Comparison of ENCODE assay signal across 9 mouse cellular contexts in genomic region chr6:117168321-117169011, GRCm38 (mm10). TPM values are rescaled to one million over a fixed set of nuclear protein-coding genes. Genes with fewer than 3 reads are reported as not detected.
A peak's percentile ranks its signal among the peaks of the same experiment; 100 is the strongest.
DNase-seq lines count a peak whose midpoint lies in the region; ATAC-seq and TF ChIP-seq lines count a peak whose summit lies in the region.
"Had no signal": no experiment of that assay in that cellular context is flagged by ENCODE, and none has a peak within 500 bp of the region (broad histone marks: within the 10 kb centered on the region; RNA-seq: fewer than 3 reads in every experiment).

Gene Cxcl12, plus strand, starts transcription at chr6:117168535.

- TF ChIP-seq POLR2A in bone marrow, adult 2 months (IDR thresholded peaks at IDR 0.05; ENCODE audit: borderline replicate concordance, control insufficient read depth, low read depth, low read length): peak; percentile 8; the same call in 1 of the 2 replicates

- no peaks in the 10 kb centered on the region for H3K36me3 ChIP-seq in lung, postnatal 0 days (ENCODE audit: insufficient read depth, low read length)

- in situ Hi-C loops in Patski (cut with MboI; ENCODE audit: low pct_unique_long_range_greater_than_20kb): loop anchor here (10.0 kb wide), 1 partner anchor 204 kb away; no protein-coding TSS in a partner anchor

- CTCF ChIA-PET in Patski (lab: Charles Lee): interaction anchor here (1.0 to 2.4 kb wide), 2 partner anchors 96 to 659 kb away, joined by 3 to 7 read pairs; no protein-coding TSS in a partner anchor

- ATAC-seq in Patski: peak; percentile 17
- ATAC-seq in lung, postnatal 0 days: peak; percentile 75

- no peak for DNase-seq in Patski (ENCODE audit: low read depth, low spot score)
- peak in 1 of 2 experiments; percentile 13 for DNase-seq in frontal cortex, adult 2 months (ENCODE audit: extremely low spot score in 1 of 2, low spot score in 1 of 2)
- DNase-seq in heart, postnatal 4 days: peak; percentile 77
- DNase-seq in layer of hippocampus, postnatal 10 days (ENCODE audit: low spot score in 2 of 2): peak; percentile 31 to 47
- peak; percentile 60 for DNase-seq in lung, postnatal 0 days (ENCODE audit: low spot score)
- DNase-seq in right cerebral cortex, adult 2 months (ENCODE audit: low spot score in 2 of 2): peak; percentile 18 to 47
- no peak for DNase-seq in thymus, postnatal 36 days

- no peaks in the 10 kb centered on the region for H3K9me3 ChIP-seq in lung, postnatal 0 days (ENCODE audit: low read length)

- H3K9ac ChIP-seq in lung, postnatal 0 days (replicated peaks; ENCODE audit: low read depth): peak within 1 kb of the TSS; percentile 26; the same call in 1 of the 2 replicates

- peak within 1 kb of the TSS; percentile 29; the same call in 1 of the 2 replicates for H3K27ac ChIP-seq in bone marrow, adult 2 months (ENCODE audit: control insufficient read depth, insufficient read depth, low read depth, low read length, poor library complexity)
- H3K27ac ChIP-seq in lung, postnatal 0 days (ENCODE audit: low read length): no peak within 1 kb of the TSS
- H3K27ac ChIP-seq: macrophage had no signal

- H3K27me3 ChIP-seq in Patski: no peaks in the 10 kb centered on the region
- H3K27me3 ChIP-seq in lung, postnatal 0 days (replicated peaks; ENCODE audit: insufficient read depth, low read length): peaks cover 16% of the 10 kb centered on the region; the same call in 1 of the 2 replicates

- POLR2A ChIA-PET in Patski (lab: Charles Lee): interaction anchor here (1.2 kb wide), 1 partner anchor 82 kb away, joined by 3 read pairs; no protein-coding TSS in a partner anchor

- H3K4me2 ChIP-seq in lung, postnatal 0 days (replicated peaks; ENCODE audit: low read depth, low read length): peak within 1 kb of the TSS; percentile 92

- no peak for TF ChIP-seq EP300 in lung, postnatal 0 days (IDR thresholded peaks at IDR 0.05)

- H3K4me3 ChIP-seq in bone marrow, adult 2 months (replicated peaks; ENCODE audit: control insufficient read depth, low read depth, low read length): peak within 1 kb of the TSS; percentile 32
- peak within 1 kb of the TSS; percentile 59 for H3K4me3 ChIP-seq in lung, postnatal 0 days (ENCODE audit: low read depth, low read length)

- WGBS in bone marrow, adult 2 months: under 1% methylated on average over 59 of the region's 64 CpGs
- WGBS in lung, postnatal 0 days: under 1% methylated on average over 56 of the region's 64 CpGs

- H3K4me1 ChIP-seq in bone marrow, adult 2 months (ENCODE audit: control insufficient read depth, insufficient read depth, low read length): no peaks in the 10 kb centered on the region
- peaks cover 5% of the 10 kb centered on the region; the same call in 1 of the 2 replicates for H3K4me1 ChIP-seq in lung, postnatal 0 days (ENCODE audit: insufficient read depth, low read depth, low read length)

- TF ChIP-seq CTCF in Patski (IDR thresholded peaks at IDR 0.05): no peak
- no peak for TF ChIP-seq CTCF in bone marrow, adult 2 months (IDR thresholded peaks at IDR 0.05; ENCODE audit: control insufficient read depth, insufficient read depth, low read length)
- no peak for TF ChIP-seq CTCF in lung, postnatal 0 days (IDR thresholded peaks at IDR 0.05)

RNA-seq across cellular contexts. Expression of gene Cxcl12, which starts in this region (rescaled TPM):
- polyA plus RNA-seq in Patski (2021): 8.7 TPM
- 260 and 348 TPM in 2 replicates for polyA plus RNA-seq in bone marrow, adult 2 months (2011; ENCODE audit: insufficient read depth, insufficient read length, low replicate concordance, missing spikeins)
- polyA plus RNA-seq in frontal cortex, adult 2 months (2012; rRNA removed): 59.3 and 66.9 TPM in 2 replicates
- total RNA-seq in heart, postnatal 4 days (2021): 10 to 100 TPM; 76.3 to 93.2 TPM
- 10 to 100 TPM; 40.2 to 41.2 TPM for total RNA-seq in layer of hippocampus, postnatal 10 days (2021)
- polyA plus RNA-seq in lung, postnatal 0 days (2015; fragmentation: Nextera tagmentation; extraction: Ambion mirVana): 87.4 and 94.0 TPM in 2 replicates

Comparison
In these comparisons a context has a peak if more than half of its experiments do, and no peak if none do; other contexts are left out.
1. DNase-seq: peak in heart, postnatal 4 days (single experiment), layer of hippocampus, postnatal 10 days (2 of 2), lung, postnatal 0 days (single experiment) and right cerebral cortex, adult 2 months (2 of 2); none in Patski (single experiment) and thymus, postnatal 36 days (0 of 2).